In the genomic region with DNA sequence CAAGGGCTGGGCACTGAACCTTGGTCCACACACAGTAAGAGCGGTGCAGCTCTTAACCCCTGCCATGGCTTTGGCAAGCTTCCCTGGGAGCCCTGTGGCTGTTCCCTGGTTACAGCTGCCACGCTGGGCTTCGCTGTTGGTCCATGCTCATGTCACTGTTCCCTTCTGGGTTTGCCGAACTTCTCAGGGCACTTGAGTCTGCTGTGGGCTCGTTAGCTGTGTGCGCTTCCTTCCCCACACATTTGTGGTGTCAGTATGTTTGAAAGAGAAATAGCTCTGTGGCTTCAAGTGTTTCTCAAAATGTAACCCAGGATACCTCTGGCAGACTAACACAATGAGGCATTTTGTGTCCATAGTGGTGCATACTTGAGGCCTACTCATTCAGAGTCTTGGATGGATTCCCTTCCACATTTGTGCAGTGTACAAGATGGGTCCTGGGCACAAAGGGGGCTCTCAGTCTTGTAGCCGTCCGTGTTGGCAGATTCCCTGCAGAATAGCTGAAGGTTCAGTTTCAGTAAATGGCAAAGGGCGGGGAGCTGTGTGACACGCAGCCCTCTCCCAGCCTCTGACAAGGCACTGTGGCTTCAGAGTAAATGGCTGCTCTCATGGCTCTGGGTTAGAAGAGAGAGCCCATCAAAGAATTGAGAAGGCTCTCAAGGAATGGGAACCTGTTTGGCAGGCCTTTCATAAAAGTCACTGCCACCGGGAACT, we compare ENCODE assay signal across 9 mouse cellular contexts.
A peak's percentile ranks its signal among the peaks of the same experiment; 100 is the strongest.
DNase-seq lines count a peak whose midpoint lies in the region; ATAC-seq and TF ChIP-seq lines count a peak whose summit lies in the region.
"Had no signal": no experiment of that assay in that cellular context is flagged by ENCODE, and none has a peak within 500 bp of the region (broad histone marks: within the 10 kb centered on the region; RNA-seq: fewer than 3 reads in every experiment).

No protein-coding gene starts in this region.

- peaks cover 7% of the 10 kb centered on the region; the same call in 1 of the 2 replicates for H3K36me3 ChIP-seq in limb, embryonic 13.5 days
- H3K36me3 ChIP-seq in limb, embryonic 10.5 days: peaks cover 24% of the 10 kb centered on the region
- 0 out of 2 replicates have a peak, but pooled peaks cover 4% of the 10 kb centered on the region for H3K36me3 ChIP-seq in hindbrain, embryonic 15.5 days
- no peaks in the 10 kb centered on the region for H3K36me3 ChIP-seq in midbrain, postnatal 0 days (ENCODE audit: insufficient read depth, low read length)

- no peak overlapping the region for H3K4me3 ChIP-seq in limb, embryonic 13.5 days
- H3K4me3 ChIP-seq in limb, embryonic 10.5 days: no peak overlapping the region
- no peak overlapping the region for H3K4me3 ChIP-seq in hindbrain, embryonic 15.5 days
- no peak overlapping the region for H3K4me3 ChIP-seq in midbrain, postnatal 0 days (ENCODE audit: low read depth, low read length)
- H3K4me3 ChIP-seq: liver, embryonic 13.5 days had no signal

- peaks cover 7% of the 10 kb centered on the region; the same call in 1 of the 2 replicates for H3K4me1 ChIP-seq in limb, embryonic 13.5 days
- H3K4me1 ChIP-seq in limb, embryonic 10.5 days: peaks cover 12% of the 10 kb centered on the region; the same call in 1 of the 2 replicates
- peaks cover 22% of the 10 kb centered on the region for H3K4me1 ChIP-seq in hindbrain, embryonic 15.5 days (replicated peaks)
- no peaks in the 10 kb centered on the region for H3K4me1 ChIP-seq in midbrain, postnatal 0 days (ENCODE audit: insufficient read depth, low read length)

- no peak overlapping the region for H3K4me2 ChIP-seq in limb, embryonic 13.5 days (replicated peaks)
- no peak overlapping the region for H3K4me2 ChIP-seq in hindbrain, embryonic 15.5 days
- no peak overlapping the region for H3K4me2 ChIP-seq in midbrain, postnatal 0 days (ENCODE audit: low read depth, low read length, poor library complexity, severe bottlenecking)
- H3K4me2 ChIP-seq: liver, embryonic 13.5 days had no signal

- WGBS in limb, embryonic 13.5 days: 79% methylated on average over 11 of the region's 11 CpGs
- 92% methylated on average over 11 of the region's 11 CpGs for WGBS in limb, embryonic 10.5 days
- WGBS in hindbrain, embryonic 15.5 days: 68% methylated on average over 11 of the region's 11 CpGs
- 74% methylated on average over 11 of the region's 11 CpGs for WGBS in midbrain, postnatal 0 days

- H3K9me3 ChIP-seq in limb, embryonic 13.5 days: no peaks in the 10 kb centered on the region
- no peaks in the 10 kb centered on the region for H3K9me3 ChIP-seq in limb, embryonic 10.5 days (replicated peaks)
- H3K9me3 ChIP-seq in hindbrain, embryonic 15.5 days: no peaks in the 10 kb centered on the region
- H3K9me3 ChIP-seq in midbrain, postnatal 0 days (ENCODE audit: low read length): no peaks in the 10 kb centered on the region
- H3K9me3 ChIP-seq: liver, embryonic 13.5 days had no signal

- TF ChIP-seq CTCF in midbrain, postnatal 0 days (IDR thresholded peaks at IDR 0.05): no peak

- no peak overlapping the region for H3K9ac ChIP-seq in limb, embryonic 13.5 days
- no peak overlapping the region for H3K9ac ChIP-seq in hindbrain, embryonic 15.5 days
- no peak overlapping the region for H3K9ac ChIP-seq in midbrain, postnatal 0 days (replicated peaks; ENCODE audit: low read length, poor library complexity, severe bottlenecking)
- H3K9ac ChIP-seq: liver, embryonic 13.5 days had no signal

- ATAC-seq in limb, embryonic 13.5 days (ENCODE audit: low FRiP score, low read depth): no peak
- peak; percentile 94 for ATAC-seq in hindbrain, embryonic 15.5 days (ENCODE audit: low FRiP score, low read depth)
- peak; percentile 88 for ATAC-seq in midbrain, postnatal 0 days (ENCODE audit: low FRiP score)
- ATAC-seq in megakaryocyte progenitor cell, adult 5-6 weeks (replicated peaks; ENCODE audit: poor library complexity): no peak
- ATAC-seq in CD4-positive, CD25-positive, alpha-beta regulatory T cell, adult 4 months: no peak

- no peaks in the 10 kb centered on the region for H3K27me3 ChIP-seq in limb, embryonic 13.5 days
- no peaks in the 10 kb centered on the region for H3K27me3 ChIP-seq in limb, embryonic 10.5 days (ENCODE audit: low read depth, poor library complexity, severe bottlenecking)
- no peaks in the 10 kb centered on the region for H3K27me3 ChIP-seq in hindbrain, embryonic 15.5 days
- no peaks in the 10 kb centered on the region for H3K27me3 ChIP-seq in midbrain, postnatal 0 days (ENCODE audit: insufficient read depth, low read length)
- H3K27me3 ChIP-seq: liver, embryonic 13.5 days had no signal

- H3K27ac ChIP-seq in limb, embryonic 13.5 days: peak overlapping the region; percentile 35; the same call in 1 of the 2 replicates
- H3K27ac ChIP-seq in limb, embryonic 10.5 days: no peak overlapping the region
- peak overlapping the region; percentile 75 for H3K27ac ChIP-seq in hindbrain, embryonic 15.5 days (replicated peaks)
- no peak overlapping the region for H3K27ac ChIP-seq in midbrain, postnatal 0 days (ENCODE audit: low read depth, low read length)
- H3K27ac ChIP-seq: liver, embryonic 13.5 days had no signal

- DNase-seq in adrenal gland, postnatal 10 days: peak; percentile 38
- DNase-seq in adrenal gland, adult (ENCODE audit: inconsistent age in 2 of 2, low spot score in 1 of 2): no peak
- no peak for DNase-seq in limb, embryonic 10.5 days (ENCODE audit: low spot score)
- DNase-seq in midbrain, postnatal 0 days (ENCODE audit: low spot score): peak; percentile 91
- DNase-seq: liver, embryonic 13.5 days had no signal

Comparison
In these comparisons a context has a peak if more than half of its experiments do, and no peak if none do; other contexts are left out.
1. DNase-seq: peak in adrenal gland, postnatal 10 days (single experiment) and midbrain, postnatal 0 days (single experiment); none in adrenal gland, adult (0 of 2) and limb, embryonic 10.5 days (single experiment).
2. H3K27ac ChIP-seq: peak in limb, embryonic 13.5 days (single experiment) and hindbrain, embryonic 15.5 days (single experiment); none in limb, embryonic 10.5 days (single experiment) and midbrain, postnatal 0 days (single experiment).
3. ATAC-seq: peak in hindbrain, embryonic 15.5 days (single experiment) and midbrain, postnatal 0 days (single experiment); none in limb, embryonic 13.5 days (single experiment), megakaryocyte progenitor cell, adult 5-6 weeks (single experiment) and CD4-positive, CD25-positive, alpha-beta regulatory T cell, adult 4 months (single experiment).